Mouse (Mus musculus) thymus, postnatal 10 days (tissue): ENCODE data around the gene E430018J23Rik.
"Not testable (repeated sequence)": the region's sequence is repeated elsewhere in the genome, so short reads cannot be mapped to it uniquely, and the experiment has no call there.

Source experiments
- DNase-seq, 2 experiments: peaks; one replicate each; pipeline ENCODE4 v3.0.0; 2021; ENCODE audit warnings: low spot score in 2 of 2

Gene E430018J23Rik

DNA sequence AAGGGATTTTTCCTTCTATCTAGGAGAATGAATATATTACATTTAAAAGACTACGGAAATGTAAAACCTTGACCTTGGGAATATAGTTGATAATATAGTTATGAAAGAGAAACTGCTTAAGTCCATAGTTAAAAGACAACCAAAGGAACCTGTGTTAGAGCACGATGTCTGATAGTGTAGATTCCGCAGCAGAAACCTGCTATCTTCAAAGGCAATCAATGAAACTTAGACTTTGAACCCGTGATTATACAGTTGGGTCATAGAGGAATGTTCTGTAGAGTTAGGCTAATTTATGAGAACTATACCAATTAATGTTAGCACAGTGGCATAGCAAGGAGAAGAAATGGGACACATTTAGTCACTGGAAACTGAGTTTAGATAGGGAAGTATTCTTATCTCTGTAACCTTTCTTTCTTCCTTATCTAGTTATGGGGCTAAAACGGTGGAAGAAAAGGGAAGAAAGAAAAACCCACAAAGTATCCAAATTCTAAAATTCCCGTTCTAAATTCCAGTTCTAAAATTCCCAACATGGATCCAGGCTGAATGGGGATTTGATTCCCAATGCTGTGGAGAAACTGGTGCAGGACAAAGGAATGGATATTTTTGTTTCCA is 15.0 kb downstream of the E430018J23Rik start:
- DNase-seq = no peak

DNA sequence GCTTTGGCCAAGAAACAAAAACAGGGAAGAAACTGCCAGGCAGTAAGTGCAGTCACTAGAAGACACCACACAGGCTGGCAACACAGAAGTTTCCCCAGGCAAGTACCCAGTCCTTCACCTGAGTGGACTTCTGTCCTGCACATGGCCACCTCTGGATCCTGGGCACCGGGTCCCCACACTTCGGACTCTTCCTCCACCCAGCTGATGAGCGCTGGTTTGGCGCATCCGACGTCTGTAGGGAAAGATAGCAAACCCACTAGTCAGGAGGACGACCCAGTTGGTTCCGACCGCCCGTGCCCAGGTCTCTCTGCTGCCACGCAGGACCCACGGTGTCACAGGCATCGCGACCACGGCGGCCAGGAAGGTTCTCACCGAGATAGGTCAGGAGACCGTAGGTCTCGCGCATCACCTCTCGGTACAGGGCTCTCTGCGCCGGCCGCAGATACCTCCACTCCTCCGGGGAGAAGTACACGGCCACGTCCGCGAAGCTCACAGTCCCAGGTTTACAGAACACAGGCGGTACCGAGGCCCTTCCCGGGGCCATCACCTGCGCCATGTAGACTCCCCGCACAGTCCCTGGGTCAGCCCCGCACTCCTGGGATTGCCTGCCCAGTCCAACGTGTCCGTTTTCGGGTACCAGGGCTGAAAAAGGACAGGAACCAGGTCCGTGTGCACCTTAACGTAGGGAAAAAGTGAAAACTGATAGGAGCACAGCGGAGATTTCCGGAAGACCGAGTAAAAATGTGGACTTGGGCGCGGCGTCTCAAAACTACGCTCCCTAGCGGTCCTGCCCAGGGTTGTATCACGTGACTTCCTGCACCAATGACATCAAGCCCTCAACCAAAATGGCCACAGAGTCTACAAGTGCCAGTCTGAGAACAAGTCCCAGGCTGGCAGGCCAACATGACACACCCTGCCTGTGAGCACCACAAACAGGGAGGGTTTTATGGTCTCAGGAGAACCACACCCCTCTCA is 17.9 kb downstream of the E430018J23Rik start, which contains the start of gene Zfp747:
TSS of gene Zfp747 (minus strand) at position 780 of the 975 bp plus-strand sequence.
- peak; percentile 87 to 92 for DNase-seq

DNA sequence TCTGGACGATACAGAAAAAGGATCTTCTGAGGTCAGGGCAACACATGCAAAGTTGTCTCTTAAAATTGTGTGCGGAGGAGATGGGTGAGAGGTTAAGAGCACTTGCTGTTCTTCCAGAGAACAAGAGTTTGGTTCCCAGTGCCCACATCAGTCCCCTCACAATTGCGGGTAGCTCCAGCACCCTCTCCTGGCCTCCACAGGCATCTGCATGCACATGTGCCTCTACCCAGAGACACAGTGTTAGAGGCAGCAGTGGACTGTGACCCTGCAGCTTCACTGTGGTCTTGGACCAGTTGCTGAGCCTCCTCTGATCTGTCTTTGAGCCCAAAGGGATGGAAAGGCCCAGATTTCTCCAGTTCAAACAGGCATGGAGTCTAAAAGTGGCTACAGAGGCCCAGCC is 21.6 kb downstream of the E430018J23Rik start:
- DNase-seq = not testable (repeated sequence)

DNA sequence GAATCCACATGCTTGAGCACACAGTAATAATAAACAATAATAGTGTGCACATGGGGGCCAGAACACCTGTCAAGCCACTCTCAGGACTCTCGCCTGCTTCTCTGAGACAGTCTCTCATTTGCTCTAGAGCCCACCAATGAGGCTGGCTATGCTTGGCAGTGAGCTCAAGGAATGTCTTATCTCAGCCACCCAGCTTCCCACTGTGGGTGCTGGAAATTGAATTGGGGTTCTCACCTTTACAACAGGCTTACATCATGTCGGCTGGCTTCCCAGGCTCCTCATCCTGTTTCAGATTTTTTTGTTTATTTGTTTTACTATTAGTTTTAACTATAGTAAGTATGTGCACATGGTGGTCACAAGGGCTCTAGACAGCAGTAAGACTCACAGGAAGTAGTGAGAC is 22.2 kb downstream of the E430018J23Rik start:
- DNase-seq = no peak

DNA sequence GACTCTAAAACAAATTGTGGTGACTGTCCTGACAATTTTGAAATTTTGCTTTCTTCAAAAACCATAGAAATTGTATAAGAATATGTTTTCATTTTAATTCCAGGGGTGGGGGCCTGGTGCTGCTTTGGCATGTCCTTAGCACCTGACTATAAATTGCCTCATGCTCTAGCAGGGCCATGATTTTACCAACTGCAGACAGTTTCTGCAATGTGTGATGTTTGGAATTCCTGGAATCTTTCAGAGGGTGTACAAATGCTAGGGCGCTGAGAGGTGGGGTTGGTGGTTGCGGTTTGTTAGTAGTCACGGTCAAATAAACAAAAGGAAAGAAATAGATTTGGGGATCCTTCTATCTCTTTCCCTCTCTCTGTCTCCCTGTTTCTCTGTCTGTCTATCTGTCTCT is 27.2 kb downstream of the E430018J23Rik start:
- no peak for DNase-seq

DNA sequence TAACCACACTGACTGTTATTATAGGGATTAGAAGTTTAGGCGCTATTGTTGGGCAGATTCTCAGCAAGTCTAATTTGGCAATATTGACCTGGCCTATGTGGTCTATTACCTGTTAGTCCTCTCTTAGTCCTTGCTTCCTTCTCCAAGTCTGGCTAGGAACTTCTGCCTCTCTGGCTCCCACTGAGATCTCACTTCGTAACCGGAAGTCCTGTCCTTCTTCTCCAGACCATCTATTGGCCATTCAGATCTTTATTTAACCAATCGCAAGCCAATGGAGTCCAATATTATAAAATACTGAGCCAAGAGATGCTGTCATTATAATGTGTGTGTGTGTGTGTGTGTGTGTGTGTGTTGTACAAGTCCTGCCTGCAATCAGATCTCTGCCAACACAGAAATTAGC is 29.3 kb downstream of the E430018J23Rik start:
- no peak for DNase-seq

DNA sequence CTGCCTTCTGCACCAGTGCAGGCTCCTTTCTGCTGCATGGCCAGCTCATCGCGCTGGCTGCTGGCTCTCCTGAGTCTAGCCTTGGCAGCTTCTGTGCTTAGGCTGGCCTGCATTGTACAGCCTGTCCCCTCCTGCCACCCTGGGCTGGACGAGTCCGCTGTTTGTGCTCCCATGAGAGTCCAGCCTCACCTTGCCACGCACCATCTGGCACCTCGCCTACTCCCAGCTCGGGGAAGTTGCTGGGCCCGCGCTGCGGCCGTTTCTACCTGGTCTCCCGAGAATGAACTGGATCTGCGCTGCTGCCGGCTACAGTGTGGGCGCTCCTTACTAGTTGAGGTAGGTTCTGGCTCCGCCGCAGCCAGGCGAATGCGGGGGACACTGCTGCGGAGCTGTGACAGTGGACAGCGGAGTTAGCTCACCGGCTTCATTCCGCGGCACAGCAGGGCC is 29.9 kb downstream of the E430018J23Rik start:
- DNase-seq = no peak

DNA sequence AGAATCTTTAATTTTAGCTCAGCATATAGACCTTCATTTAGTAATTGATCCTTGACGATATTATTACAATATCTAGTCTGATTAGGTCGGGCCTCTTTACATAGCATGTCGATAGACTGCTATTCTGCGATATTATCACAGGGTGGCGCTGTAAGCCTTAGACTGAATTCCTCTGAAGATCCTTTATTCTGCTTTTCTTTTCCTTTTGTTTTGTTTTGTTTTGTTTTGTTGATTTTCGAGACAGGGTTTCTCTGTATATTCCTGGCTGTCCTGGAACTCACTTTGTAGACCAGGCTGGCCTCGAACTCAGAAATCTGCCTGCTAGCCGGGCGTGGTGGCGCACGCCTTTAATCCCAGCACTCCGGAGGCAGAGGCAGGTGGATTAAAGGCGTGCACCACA is 31.0 kb downstream of the E430018J23Rik start:
- DNase-seq = peak in 1 of 2 experiments; percentile 43

DNA sequence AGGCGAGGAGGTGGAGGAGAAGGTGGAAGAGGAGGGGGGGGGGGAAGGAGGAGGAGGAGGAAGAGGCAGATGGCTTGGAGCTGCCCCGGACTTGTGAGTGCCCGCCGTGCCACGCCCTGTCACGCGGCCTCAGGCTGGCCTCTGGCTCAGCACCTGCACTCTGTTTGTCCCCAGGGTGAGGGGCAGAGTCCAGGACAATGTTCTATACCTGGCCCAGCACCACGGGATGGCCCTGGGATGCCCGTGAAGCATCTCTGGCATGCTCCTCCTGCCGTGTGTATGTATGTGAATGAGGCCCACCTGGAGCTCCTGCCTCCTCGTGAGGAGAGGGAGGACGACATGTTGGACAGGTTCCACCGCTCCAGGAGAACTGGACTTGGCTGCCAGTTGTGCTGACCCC is 32.0 kb downstream of the E430018J23Rik start:
- no peak for DNase-seq

DNA sequence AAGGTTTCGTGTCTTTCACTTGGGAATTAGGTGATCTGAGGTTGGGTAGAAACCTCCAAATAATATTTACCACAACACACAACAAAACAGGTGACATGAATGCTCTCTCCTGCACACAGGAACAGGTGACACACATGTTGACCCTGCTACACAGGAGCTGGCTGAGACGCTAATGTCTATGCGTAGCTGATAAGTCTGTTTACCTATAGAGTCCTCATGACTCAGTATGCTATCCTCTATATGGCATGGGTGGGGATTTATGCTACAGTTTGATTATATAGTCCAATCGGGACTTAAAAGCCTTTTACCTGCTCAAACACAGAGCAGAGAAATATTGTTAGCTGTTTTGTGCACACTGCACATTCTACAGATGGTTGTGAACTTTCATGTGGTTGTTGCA is 33.2 kb downstream of the E430018J23Rik start:
- DNase-seq = no peak

DNA sequence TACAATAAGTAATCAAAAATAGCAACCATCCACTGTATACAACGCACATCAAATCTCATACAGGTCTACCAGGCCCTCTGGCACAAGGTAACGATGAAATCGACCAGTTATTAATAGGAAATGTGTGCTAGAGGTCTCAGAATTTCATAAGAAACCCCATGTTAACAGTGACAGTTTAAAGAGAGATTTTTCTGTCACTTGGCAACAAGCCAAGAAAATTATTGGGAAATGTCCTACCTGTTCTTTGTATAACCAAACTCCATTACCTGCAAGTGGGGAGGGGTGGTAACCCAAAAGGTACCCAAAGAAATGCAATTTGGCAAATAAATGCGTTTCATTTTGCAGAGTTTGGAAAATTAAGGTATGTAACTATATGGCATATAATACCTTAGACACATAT is 35.0 kb downstream of the E430018J23Rik start:
- no peak for DNase-seq

DNA sequence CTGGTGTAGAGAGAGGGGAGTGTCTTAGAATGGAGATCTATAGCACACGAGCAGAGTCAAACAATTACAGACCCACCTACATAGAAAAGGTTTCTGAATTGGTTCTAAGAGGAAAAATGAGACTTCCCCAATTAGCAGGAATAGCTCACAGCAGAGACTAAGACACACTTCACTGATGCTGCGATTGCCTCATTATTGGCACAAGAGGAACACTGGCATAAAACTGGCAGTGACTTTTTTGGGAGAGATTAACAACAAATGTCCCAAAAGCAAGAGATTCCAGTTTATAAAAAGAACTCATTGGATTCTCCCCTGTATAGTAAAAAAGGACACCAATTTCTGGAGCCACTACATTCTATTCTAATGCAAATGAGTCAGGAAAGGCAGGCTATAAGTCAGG is 35.6 kb downstream of the E430018J23Rik start:
- DNase-seq = no peak

DNA sequence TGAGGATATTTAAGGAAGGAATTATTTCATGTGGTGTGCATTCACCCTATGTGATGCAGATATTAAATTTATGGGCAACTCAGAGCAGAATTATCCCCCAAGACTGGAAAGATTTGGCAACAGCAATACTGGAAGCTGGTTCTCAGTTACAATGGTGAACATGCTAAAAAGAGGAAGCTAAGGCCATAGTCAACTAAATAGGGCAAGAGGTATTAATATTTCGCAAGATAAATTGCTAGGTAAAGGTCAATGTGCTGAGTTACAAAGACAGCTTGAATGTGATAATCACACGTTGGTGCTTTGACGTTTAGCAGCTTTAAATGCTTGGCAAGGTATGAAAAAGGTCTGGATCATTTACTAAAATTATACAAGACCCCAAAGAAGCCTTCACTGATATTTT is 37.6 kb downstream of the E430018J23Rik start:
- DNase-seq = no peak

DNA sequence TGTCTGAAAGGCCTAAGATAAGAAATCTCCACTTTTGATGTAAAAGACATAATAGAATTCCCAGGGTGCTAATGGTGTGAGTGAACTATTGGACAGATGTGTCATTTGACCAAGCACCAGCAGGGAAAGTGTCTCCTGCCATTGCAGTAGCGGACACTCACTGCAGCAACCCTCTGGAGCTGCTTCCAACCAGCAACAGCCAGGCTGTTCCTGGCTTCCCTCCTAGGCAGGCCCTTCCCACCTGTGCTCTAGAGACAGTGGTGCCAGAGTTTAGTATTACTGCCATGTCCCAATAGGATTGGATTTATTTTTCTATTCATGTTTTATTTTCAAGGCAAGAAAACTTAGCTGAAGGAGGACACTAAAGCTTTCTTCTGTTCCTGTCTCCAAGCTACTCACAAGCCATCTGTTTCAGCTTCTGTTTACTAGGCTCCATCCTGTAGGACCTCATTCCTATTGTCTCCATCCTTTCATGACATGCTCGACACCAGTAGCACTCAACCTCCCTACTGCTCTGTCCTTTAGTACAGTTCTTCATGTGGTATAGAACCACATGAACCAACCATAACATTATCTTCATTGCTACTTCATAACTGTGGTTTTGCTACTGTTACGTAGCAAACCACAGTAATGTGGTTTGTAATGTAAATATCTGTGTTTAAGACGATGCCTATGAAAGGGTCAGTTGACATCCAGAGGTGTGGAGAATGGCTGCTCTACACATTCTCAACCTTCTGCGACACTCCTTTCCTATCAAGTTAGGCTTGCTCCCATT is 42.0 kb downstream of the E430018J23Rik start:
- no peak for DNase-seq

DNA sequence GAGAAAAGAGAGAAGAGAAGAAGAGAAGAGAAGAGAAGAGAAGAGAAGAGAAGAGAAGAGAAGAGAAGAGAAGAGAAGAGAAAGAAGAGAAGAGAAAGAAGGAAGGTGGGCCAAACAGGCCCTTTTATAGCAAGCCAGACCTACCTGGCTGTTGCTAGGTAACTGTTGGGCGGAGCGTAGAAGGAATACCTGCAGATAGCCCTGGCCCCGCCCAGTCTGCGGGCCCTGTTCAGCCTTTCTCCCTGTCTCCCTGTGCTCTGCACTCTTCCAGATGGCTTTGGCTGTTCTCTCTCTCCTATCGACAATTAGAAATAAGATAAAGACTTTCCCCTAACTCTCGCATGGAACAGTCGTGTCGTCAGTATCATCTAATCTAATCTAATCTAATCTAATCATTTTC is 46.8 kb downstream of the E430018J23Rik start:
- no peak for DNase-seq

DNA sequence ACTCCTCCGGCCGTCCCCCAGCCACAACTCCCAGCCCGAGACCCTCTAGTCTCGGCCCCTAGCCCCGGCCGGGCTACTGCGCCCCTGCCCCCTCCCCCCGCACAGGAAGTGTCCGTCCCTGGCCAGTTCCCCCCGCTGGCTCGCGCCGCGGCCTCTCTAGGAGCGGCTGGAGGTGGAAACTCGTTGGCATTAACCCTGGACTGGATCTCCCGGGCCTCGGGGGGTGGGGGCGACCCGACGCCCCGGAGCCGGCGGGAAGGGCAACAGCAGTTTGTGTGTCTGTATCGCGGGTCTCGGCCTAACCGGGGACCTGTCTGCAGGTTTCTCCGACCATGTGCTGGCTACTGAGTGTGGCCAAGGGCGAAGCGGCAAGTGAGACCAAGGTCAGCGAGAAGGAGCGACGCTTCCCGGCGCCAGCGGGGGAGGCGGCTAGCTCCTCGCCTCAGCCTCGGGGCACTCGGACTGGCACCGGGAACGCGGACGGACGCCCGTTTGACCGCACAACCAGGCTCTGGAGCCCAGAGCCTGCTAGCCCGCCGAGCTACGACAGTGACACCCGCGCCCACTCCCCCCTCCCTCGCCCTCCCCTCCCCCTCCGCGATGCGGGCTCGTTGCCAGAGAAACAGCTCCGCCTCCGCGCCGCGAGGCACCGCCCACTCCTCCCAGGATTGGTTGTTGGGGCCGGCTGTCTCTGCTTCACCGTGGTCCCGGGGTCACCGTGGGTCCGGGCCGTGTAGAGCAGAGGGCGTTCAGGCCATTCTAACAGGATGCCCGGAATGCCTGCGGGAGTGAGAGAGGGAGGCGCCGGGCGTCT is 47.7 kb downstream of the E430018J23Rik start, which contains the start of gene Zfp768:
TSS of gene Zfp768 (minus strand) at position 78 of the 814 bp plus-strand sequence.
- DNase-seq = peak; percentile 85 to 91

DNA sequence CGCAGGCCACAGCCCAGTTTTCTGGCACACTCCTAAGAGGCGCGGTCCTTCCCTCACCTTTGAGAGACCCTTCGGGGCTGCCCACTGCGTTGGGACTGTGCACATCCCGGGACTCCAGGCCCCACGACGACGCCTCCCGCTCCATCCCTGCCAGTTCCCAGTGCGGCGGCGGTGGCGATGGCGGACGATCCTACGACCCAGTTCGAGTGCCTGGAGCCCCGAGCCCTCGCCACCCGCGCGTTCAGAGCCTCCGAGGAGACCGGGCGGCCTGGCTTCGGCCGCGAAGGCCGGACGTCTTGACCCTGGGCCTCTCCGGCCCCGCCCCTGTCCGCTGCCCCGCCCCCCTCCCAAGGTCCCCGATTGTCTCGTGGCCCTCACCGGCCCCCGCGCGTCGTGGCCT is 48.3 kb downstream of the E430018J23Rik start:
- no peak for DNase-seq

DNA sequence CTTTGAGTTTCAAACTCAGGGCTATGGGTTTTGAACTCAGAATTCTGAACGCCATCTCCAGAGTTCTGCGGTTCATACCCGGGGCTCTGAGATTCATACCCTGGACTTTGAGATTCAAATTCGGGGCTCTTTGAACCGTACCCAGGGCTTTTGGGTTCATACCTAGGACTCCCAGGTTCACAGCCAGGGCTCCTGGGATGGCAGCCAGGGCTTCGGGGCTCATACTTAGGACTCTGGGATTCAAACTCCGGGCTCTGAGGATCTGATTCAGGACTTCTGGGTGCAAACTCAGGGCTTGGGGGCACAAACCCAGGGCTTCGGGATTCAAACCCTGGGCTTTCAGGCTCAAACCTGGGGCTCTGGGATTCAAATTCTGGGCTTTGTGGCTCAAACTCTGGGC is 49.1 kb downstream of the E430018J23Rik start:
- no peak for DNase-seq

DNA sequence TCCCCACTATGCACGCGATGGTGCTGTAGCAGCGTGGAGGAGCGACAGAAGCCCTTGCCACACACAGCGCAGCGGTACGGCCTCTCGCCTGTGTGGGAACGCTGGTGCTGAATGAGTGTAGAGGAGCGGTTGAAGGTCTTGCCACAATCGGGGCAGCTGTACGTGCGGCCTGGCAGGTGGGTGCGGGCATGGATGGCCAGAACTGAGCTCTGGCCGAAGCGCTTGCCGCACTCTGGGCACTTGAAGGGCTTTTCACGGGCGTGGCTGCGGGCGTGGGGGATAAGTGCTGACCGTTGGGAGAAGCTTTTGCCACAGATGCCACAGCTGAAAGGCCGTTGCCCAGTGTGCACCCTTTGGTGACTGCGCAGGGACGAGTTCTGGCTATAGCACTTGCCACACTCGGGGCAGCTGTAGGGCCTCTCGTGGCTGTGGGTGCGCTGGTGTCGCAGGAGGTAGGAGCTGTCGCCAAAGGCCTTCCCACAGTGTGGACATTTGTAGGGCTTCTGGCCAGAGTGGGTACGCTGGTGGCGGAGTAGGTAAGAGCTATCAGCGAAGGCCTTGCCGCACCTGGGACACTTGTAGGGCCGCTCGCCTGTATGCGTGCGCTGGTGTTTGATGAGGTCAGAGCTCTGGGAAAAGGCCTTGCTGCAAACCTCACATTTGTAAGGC is 49.9 kb downstream of the E430018J23Rik start:
- no peak for DNase-seq

DNA sequence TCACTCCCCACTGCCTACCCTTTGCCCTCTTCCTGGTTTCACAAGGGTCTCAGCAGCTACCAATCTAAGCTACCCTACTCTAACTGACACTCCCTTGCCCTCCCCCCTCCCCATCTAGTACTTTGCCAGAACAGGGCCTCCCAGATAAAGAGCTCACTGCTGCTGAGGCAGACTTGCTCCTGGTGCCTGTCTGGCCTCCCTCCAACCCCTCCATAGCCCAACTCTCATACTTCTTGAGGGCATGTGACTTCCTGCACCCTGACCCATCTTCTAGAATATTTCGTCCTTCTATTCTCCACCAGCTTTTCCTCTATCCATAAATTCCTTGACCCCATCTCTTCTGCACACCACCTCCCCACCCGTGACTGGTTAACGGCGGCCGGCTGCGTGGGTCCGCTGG is 50.5 kb downstream of the E430018J23Rik start:
- no peak for DNase-seq

DNA sequence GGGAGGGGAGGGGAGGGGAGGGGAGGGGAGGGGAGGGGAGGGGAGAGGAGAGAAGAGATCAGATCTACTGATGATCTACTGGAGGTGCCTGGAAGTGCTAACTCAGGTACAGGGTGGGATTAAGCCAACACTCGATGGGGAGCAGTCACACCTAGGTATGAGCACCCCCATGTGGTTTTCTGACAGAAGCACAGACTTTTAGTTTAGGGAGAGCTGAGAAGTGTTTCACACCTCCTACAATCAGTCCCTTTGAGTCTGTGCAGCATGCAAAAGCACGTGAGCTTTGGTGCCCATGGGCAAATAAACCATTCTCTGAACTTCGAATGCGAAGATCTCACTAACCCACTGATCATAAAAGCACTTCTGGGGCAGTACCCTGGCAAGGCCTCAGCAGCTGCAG is 51.1 kb downstream of the E430018J23Rik start:
- DNase-seq = peak; percentile 29 to 52
